Mouse (Mus musculus) lung, embryonic 15.5 days (tissue): ENCODE measurements around the gene Tbp. TPM values are rescaled to one million over a fixed set of nuclear protein-coding genes. Genes with fewer than 3 reads are reported as not detected.

Source experiments
- ATAC-seq: fragments of 200-750 bp; cut with Nextera tagmentation; 2 replicates; pipeline ENCODE4 v1.8.0; 2017; ENCODE audit warnings: moderate number of reproducible peaks, borderline replicate concordance; ENCODE audit not compliant: low FRiP score, low TSS enrichment; ENCODE audit errors: extremely low read depth
- H3K27ac ChIP-seq: fragments of 300-500 bp; sonication (generic); 2 replicates; pipeline ENCODE4 v1.5.1; 2015; ENCODE audit warnings: moderate library complexity, mild to moderate bottlenecking, inconsistent platforms
- H3K27me3 ChIP-seq: fragments of 300-500 bp; sonication (generic); 2 replicates; pipeline ENCODE4 v1.6.1; 2015; ENCODE audit warnings: inconsistent platforms
- H3K36me3 ChIP-seq: fragments of 300-500 bp; sonication (generic); 2 replicates; pipeline ENCODE4 v1.6.1; 2015; ENCODE audit warnings: inconsistent platforms
- H3K4me1 ChIP-seq: fragments of 300-500 bp; sonication (generic); 2 replicates; pipeline ENCODE4 v1.6.1; 2015; ENCODE audit warnings: inconsistent platforms
- H3K4me2 ChIP-seq: fragments of 300-500 bp; sonication (generic); 2 replicates; pipeline ENCODE4 v1.6.1; 2015; ENCODE audit warnings: inconsistent platforms, mild to moderate bottlenecking, moderate library complexity
- H3K4me3 ChIP-seq: fragments of 300-500 bp; sonication (generic); 2 replicates; pipeline ENCODE4 v1.5.1; 2015; ENCODE audit warnings: mild to moderate bottlenecking, inconsistent platforms
- H3K9ac ChIP-seq: fragments of 300-500 bp; sonication (generic); 2 replicates; pipeline ENCODE4 v1.6.1; 2015; ENCODE audit warnings: inconsistent platforms
- H3K9me3 ChIP-seq: fragments of 300-500 bp; sonication (generic); 2 replicates; pipeline ENCODE4 v1.6.1; 2016; ENCODE audit warnings: inconsistent platforms
- WGBS: fragments of 180-500 bp; shearing (Covaris S2); methylation state at CpG from one replicate; pipeline ENCODE4 v1.1.7; 2015; 5-methylcytosine and 5-hydroxymethylcytosine counted together
- polyA plus RNA-seq: library from polyadenylated mRNA; unstranded; fragments of >200 nt; fragmentation: Nextera tagmentation; extraction: Ambion mirVana; gene quantifications from 2 replicates; pipeline ENCODE4 v1.2.1, GENCODE M21; 2015

Gene Tbp
- polyA plus RNA-seq, 1 experiment from 2014 or later = 48.7 TPM

DNA sequence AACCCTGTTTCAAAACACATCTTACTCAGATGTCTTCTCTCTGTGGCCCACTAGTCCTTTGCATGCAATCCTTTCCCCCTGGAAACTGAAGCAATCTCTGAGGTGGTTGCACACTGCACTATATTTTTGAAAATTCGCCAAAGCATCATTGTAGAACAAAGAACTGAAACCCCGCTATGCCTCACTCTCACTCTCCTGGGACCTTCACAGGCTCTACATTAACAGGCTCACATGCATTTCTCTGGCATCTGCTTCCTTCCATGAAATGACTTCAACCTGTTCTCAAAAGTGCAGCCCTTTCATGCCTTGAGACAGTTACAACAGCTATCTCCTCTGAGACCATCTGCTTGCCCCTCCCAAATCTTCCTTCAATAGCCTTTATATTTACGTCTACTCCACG is 46.8 kb downstream of the Tbp start:
- no peaks in the 10 kb centered on the region for H3K27me3 ChIP-seq
- no peak overlapping the region for H3K4me2 ChIP-seq
- no peaks in the 10 kb centered on the region for H3K36me3 ChIP-seq
- no peak overlapping the region for H3K4me3 ChIP-seq
- no peaks in the 10 kb centered on the region for H3K4me1 ChIP-seq
- WGBS = 65% methylated on average over 4 of the region's 4 CpGs
- no peaks in the 10 kb centered on the region; the same call in 1 of the 2 replicates for H3K9me3 ChIP-seq
- no peak for ATAC-seq
- H3K27ac ChIP-seq = no peak overlapping the region
- no peak overlapping the region for H3K9ac ChIP-seq

DNA sequence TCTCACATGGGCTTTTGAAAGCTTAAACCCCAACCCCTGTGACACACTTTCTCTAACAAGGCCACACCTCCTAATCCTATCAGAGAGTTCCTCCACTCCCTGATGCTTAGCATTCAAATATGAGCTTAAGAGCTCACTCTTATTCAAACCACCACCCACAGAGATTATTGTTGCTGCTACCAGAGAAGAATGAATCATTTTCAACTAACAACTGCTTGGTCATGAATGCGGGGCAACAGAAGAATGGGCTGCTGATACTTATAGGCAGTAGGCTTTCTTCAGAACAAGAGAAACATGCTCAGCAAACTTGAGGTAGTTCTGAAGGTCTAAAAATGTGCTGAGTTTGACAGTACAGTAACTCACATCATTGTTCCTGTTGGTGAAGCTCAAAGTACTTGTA is 50.0 kb downstream of the Tbp start:
- no peaks in the 10 kb centered on the region; the same call in 1 of the 2 replicates for H3K9me3 ChIP-seq
- H3K36me3 ChIP-seq = no peaks in the 10 kb centered on the region
- 46% methylated on average over 1 of the region's 1 CpGs for WGBS
- no peaks in the 10 kb centered on the region for H3K4me1 ChIP-seq
- H3K27me3 ChIP-seq = no peaks in the 10 kb centered on the region
- H3K27ac ChIP-seq = no peak overlapping the region
- H3K9ac ChIP-seq = no peak overlapping the region
- no peak overlapping the region for H3K4me3 ChIP-seq
- no peak for ATAC-seq
- H3K4me2 ChIP-seq = no peak overlapping the region

GRCm38 (mm10) chr17:15559946-15560345 is 60.3 kb downstream of the Tbp start:
- no peaks in the 10 kb centered on the region for H3K9me3 ChIP-seq
- WGBS = 90% methylated on average over 2 of the region's 2 CpGs

DNA sequence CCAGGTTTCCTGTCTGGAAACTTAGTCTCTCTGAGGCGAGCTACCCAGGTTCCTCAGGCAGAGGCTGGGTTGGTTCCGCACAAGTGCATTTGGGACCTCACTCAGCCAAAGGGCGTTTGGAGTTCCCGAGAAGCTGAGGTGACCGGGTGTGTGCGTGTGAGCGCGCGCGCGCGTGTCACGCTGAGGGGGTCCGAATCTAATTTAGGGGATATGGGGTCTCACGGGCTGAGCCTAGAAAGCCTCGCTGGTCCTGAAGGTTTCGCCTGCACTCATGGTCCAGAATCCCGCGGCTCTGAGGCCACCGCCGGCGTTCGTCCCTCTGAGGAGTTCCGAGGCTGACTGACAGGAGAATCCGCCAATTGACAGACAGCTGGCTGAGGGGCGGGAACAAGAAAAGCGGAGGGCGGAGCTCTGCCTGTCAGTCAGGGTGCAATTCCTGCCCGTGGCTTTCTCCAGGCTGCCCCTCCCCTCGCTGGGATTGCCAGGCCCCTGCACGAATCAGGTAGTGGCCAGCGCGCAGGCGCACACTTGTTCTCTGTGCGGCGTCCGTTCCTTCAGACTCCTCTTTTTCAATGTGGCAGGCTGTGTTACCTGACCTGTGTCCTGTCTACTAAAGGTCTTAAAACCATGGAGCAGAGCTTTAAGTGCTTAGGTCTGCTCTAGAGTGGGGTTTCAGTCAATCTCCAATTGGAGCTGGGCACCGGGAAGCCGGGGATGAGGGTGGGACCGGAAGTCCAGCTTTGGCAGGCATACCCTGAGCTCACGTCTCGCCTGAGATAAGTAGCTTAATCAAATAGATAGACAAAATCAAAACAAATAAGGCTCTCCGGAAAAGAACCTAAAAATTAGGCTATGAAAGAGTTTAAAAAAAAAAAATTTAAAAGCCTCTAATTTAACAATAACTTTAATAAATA is 64.6 kb downstream of the Tbp start, which contains the start of gene Prdm9:
Gene Prdm9, minus strand, starts transcription at position 341 of the 914 bp plus-strand sequence.
- H3K27ac ChIP-seq = peak within 1 kb of the TSS; percentile 97
- 0% methylated on average over 42 of the region's 43 CpGs for WGBS
- H3K4me1 ChIP-seq = peaks cover 10% of the 10 kb centered on the region
- ATAC-seq = peak; percentile 99
- H3K9me3 ChIP-seq = no peaks in the 10 kb centered on the region
- peak within 1 kb of the TSS; percentile 67 for H3K4me3 ChIP-seq
- no peaks in the 10 kb centered on the region for H3K27me3 ChIP-seq
- peak within 1 kb of the TSS; percentile 59 for H3K9ac ChIP-seq
- no peaks in the 10 kb centered on the region for H3K36me3 ChIP-seq
- peak within 1 kb of the TSS; percentile 86 for H3K4me2 ChIP-seq

More at GRCm38 (mm10) chr17:15559946-15560345, 60.3 kb downstream of the Tbp start:
- Histone ChIP-seq H3K4me1 (peaks cover 8% of the 10 kb centered on the region), H3K4me2 (no peak overlapping the region), H3K27ac (no peak overlapping the region), H3K9ac (no peak overlapping the region), H3K27me3 (no peaks in the 10 kb centered on the region), H3K36me3 (no peaks in the 10 kb centered on the region), H3K4me3 (no peak overlapping the region)
- no peak for ATAC-seq

- WGBS = 24% methylated on average over 12 of the region's 12 CpGs
- no peak for ATAC-seq
- Histone ChIP-seq H3K9me3 (no peaks in the 10 kb centered on the region), H3K36me3 (no peaks in the 10 kb centered on the region), H3K9ac (peak overlapping the region; percentile 27), H3K4me3 (peak overlapping the region; percentile 67), H3K4me1 (peaks cover 10% of the 10 kb centered on the region), H3K27ac (no peak overlapping the region), H3K4me2 (peak overlapping the region; percentile 86), H3K27me3 (no peaks in the 10 kb centered on the region)
Measured at GRCm38 (mm10) chr17:15564928-15565300, 65.2 kb downstream of the Tbp start.

DNA sequence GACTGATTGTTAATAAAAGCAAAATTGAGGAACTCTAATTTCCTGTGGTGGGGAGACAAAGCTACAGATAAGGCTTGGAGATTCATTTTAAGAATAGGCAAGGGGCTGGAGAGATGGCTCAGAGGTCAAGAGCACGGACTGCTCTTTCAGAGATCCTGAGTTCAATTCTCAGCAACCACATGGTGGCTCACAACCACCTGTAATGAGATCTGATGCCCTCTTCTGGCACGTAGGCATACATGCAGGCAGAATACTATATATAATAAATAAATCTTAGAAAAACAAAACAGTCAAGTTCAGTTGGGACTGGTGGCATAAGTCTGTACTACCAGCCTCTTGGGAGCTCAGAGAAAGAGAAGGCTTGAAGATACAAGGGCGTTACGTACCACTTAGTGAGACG is 67.2 kb downstream of the Tbp start:
- H3K4me3 ChIP-seq = no peak overlapping the region
- H3K9ac ChIP-seq = no peak overlapping the region
- peaks cover 10% of the 10 kb centered on the region for H3K4me1 ChIP-seq
- no peaks in the 10 kb centered on the region for H3K36me3 ChIP-seq
- H3K27ac ChIP-seq = no peak overlapping the region
- WGBS = 66% methylated on average over 5 of the region's 5 CpGs
- no peak overlapping the region for H3K4me2 ChIP-seq
- H3K9me3 ChIP-seq = no peaks in the 10 kb centered on the region
- ATAC-seq = no peak
- H3K27me3 ChIP-seq = no peaks in the 10 kb centered on the region; the same call in 1 of the 2 replicates

DNA sequence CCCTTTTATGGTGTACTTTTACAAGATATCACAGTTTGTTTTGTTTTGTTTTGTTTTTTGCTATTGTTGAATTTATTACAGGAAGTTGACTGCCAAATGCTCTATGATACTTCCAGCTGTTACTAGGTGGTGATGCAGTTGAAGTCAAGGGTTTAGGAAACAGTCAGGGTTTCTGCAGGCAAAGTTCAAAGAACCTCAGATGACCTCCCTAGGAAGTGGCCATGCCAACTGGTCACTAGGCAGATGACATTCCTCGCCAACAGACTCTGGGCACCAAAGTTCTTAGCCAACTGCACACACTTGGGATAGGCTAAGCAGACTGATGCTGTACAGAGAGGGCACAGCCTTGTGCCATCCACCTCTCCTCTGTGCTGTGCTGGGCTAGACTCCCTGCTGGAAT is 75.4 kb downstream of the Tbp start:
- H3K9ac ChIP-seq = no peak overlapping the region
- WGBS = 57% methylated on average over 1 of the region's 1 CpGs
- H3K27me3 ChIP-seq = peaks cover 22% of the 10 kb centered on the region
- no peaks in the 10 kb centered on the region for H3K4me1 ChIP-seq
- H3K4me2 ChIP-seq = no peak overlapping the region
- H3K36me3 ChIP-seq = no peaks in the 10 kb centered on the region
- no peak for ATAC-seq
- no peak overlapping the region for H3K4me3 ChIP-seq
- no peaks in the 10 kb centered on the region for H3K9me3 ChIP-seq
- H3K27ac ChIP-seq = no peak overlapping the region

GRCm38 (mm10) chr17:15577291-15577694 is 77.6 kb downstream of the Tbp start:
- WGBS = under 1% methylated on average over 32 of the region's 32 CpGs
- ATAC-seq = peak; percentile 64; the same call in 1 of the 2 replicates
- no peaks in the 10 kb centered on the region for H3K4me1 ChIP-seq
- peak overlapping the region; percentile 23 for H3K4me3 ChIP-seq
- H3K9ac ChIP-seq = no peak overlapping the region
- H3K4me2 ChIP-seq = peak overlapping the region; percentile 54
- H3K27me3 ChIP-seq = peaks cover 22% of the 10 kb centered on the region
- no peaks in the 10 kb centered on the region for H3K36me3 ChIP-seq
- H3K9me3 ChIP-seq = no peaks in the 10 kb centered on the region
- H3K27ac ChIP-seq = no peak overlapping the region

Other genes starting within 250 kb of the Tbp start
- gene Dll1, start 123.0 kb upstream of the Tbp start, polyA plus RNA-seq = 4.5 and 6.4 TPM in 2 replicates
- 26.1 and 26.8 TPM in 2 replicates for gene Fam120b, start 103.7 kb upstream of the Tbp start, polyA plus RNA-seq
- 262 and 270 TPM in 2 replicates for gene Psmb1, start 137 bp upstream of the Tbp start, polyA plus RNA-seq
- gene Pdcd2, start 27.4 kb downstream of the Tbp start, polyA plus RNA-seq = 36.5 and 41.0 TPM in 2 replicates
- 2.2 and 2.6 TPM in 2 replicates for gene Prdm9, start 64.5 kb downstream of the Tbp start, polyA plus RNA-seq
- 30.2 and 30.5 TPM in 2 replicates for gene Chd1, start 205.1 kb downstream of the Tbp start, polyA plus RNA-seq